Mouse (Mus musculus): ENCODE results near the gene Casp7.
A peak's percentile ranks its signal among the peaks of the same experiment; 100 is the strongest.

Casp7 gene

GRCm38 (mm10) chr19:56424606-56425395 lies 27.9 kb downstream of the Casp7 start:
- no peak for DNase-seq (ENCODE audit: low spot score)

DNA sequence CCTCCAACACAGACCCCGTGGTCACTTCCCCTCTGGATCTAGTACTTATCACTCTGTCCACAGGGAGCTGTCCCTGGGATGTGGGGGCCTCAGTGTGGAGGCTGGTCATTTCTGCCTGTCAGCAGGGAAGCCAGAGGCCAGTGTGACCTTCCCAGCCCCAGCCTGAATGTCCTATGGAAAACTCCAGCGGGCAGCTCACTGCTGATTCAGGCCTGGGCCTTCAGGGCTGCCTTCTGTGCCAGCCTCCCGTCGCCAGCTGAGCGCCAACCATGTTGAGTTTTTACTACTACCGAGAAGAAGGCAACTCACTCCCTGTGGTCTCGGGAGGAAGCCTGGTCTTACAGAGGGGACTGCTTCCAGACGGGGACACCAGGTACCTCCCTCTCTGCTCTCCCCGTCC lies 28.6 kb downstream of the Casp7 start:
- peak; percentile 18 for DNase-seq (ENCODE audit: low spot score)

DNA sequence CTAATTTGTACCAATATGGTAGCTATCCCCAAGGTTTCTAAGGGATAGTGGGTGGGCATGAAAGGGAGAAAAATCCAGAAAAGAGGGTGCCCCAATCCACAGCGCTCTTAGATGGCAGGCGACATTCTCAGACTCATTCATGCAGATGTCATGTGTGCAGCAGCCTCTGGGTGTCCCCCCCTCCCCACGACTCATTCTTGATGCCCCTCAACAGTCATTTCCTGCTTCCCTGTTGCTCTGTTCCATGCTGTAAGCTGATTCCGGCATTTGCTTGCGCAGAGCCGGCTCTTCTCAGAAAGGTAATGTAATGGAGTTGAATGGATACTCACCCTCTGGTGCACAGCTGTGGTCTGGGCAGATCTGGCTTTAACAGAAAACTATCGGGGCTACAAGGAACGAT lies 33.4 kb downstream of the Casp7 start:
- DNase-seq (ENCODE audit: low spot score) = no peak

DNA sequence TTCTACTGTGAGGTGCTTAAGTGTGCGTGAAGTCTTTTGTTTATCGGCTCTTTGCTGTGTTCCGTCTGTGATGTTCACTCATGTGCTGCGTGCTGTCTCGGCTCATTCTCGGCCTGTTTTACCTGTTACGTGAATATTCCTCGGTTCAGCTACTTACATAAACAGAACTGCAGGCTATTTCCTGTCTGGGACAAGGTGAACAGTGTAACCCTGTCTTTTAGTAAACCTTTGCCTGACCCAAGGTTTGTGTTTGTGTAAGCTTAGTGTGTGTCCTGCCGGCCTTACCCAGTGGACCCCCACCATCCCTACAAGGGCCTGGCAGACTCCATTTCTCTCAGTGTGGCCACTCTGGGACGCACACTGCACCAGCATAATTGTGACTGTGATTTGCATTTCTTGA lies 35.8 kb downstream of the Casp7 start:
- no peak for DNase-seq (ENCODE audit: low spot score)

- DNase-seq (ENCODE audit: low spot score) = no peak
These were observed 36.7 kb downstream of the Casp7 start for GRCm38 (mm10) chr19:56433581-56433980.

- no peak for DNase-seq (ENCODE audit: low spot score)
These were observed 39.5 kb downstream of the Casp7 start for GRCm38 (mm10) chr19:56436380-56436779.

DNA sequence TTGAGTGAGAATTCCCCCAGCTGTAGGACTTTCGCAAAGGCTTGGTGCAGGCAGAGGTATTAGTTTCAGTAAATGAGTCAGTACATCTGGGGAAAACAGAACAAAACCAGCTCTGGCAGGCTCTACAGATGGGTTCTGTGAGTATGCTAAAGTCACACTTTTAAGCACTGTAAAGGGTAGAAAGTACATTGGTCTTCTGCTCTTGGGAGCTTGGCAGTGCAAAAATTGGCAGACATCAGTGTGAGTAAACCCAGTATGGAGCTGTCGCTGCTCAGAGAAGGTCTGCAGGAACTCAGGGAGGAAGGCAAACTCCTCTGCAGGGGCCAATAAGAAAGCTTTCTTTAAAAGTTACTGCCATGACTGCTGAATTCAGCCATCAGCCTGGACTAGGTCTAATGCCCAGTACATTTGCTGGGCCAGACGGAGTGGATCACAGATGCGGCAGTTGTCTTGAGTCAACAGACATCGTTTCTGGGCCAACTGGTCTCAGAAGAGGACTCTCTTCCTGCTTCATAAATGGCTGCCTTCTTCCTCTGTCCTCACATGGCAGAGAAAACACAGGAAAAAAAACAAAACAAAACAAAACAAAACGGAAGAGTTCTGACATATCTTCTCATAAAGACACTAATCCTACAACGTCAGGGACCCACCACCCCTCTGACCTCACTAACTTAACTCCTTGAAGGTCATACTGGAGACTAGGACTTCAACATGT lies 41.6 kb downstream of the Casp7 start:
- no peak for DNase-seq (ENCODE audit: low spot score)

DNA sequence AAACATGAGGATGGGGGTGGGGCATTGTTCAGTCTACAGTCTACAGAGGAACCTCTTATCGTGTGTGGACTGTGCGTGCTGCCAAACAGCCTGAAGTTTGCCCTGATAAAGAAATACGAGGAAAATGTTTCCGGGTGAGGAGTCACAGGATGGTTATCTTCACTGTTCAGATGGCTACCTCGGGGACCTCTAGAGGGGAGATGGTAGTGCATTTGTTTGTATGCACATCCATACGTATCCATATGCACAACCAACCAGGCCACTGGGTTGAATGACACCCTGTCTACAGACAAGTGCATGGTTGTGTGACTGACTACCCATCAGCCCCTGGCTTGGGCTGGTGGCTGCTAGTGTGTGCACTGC lies 42.1 kb downstream of the Casp7 start:
- no peak for DNase-seq (ENCODE audit: low spot score)

DNA sequence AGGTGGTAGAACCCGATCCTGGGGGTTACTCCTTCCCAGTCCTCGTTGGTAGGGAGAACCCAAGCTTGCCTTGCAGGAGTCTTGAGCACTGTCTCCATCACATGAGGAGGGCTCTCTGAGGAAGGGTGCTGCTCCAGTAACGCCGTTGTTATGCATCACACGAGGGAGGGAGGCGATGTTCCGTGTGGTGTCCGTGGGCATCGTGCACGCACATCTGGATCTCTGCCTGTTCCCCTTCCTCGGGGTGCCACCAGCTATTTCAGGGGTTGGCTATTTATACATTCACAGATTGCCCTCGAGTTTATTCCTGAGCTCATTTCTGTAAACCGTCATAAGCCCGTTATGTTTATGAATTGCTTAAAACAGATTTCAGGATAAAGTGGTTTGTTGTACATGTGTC lies 46.5 kb downstream of the Casp7 start:
- no peak for DNase-seq (ENCODE audit: low spot score)

- no peak for DNase-seq (ENCODE audit: low spot score)
These were observed 51.9 kb downstream of the Casp7 start for GRCm38 (mm10) chr19:56448784-56449183.

GRCm38 (mm10) chr19:56449537-56449936 lies 52.6 kb downstream of the Casp7 start:
- DNase-seq (ENCODE audit: low spot score) = no peak

GRCm38 (mm10) chr19:56450892-56451291 lies 54.0 kb downstream of the Casp7 start:
- DNase-seq (ENCODE audit: low spot score) = no peak

DNA sequence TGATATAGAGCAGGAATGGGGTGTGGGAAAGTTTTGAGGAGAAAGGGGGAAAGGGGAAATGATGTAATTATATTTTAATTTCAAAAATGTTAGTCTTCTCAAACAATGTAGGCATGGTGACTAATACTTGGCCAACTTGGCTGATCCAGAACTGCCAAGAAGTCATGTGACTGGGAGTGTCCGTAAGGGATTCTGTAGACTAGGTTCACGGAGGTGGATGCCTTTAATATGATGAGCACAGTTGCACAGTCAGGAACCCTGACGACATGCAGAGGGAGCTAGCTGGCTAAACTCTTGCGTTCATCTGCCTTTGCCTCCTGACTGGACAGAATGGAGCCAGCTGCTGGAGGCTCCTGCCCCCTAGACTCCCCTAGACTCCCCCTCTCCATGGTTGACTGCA lies 54.9 kb downstream of the Casp7 start:
- no peak for DNase-seq (ENCODE audit: low spot score)

- DNase-seq (ENCODE audit: low spot score) = no peak
These were observed 55.5 kb downstream of the Casp7 start for GRCm38 (mm10) chr19:56452421-56452820.

GRCm38 (mm10) chr19:56454862-56455261 lies 57.9 kb downstream of the Casp7 start:
- no peak for DNase-seq (ENCODE audit: low spot score)

DNA sequence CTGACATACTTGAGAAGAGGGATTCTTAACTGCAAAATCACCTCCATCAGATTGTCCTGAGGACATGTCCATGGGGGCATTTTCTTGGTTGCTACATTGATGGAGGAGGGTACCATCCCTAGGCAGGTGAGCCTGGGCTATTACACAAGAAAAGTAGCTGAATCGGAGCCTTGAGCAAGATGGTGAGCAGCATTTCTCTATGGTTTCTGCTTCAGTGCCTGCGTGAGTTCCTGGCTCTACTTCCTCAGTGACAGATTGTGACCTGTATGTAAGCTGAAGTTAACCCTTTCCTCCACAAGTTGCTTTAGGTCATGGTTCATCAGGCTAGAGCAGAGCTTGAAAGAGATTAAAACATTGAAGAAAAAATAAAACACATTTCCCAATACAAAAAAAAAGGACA lies 58.4 kb downstream of the Casp7 start:
- no peak for DNase-seq (ENCODE audit: low spot score)

DNA sequence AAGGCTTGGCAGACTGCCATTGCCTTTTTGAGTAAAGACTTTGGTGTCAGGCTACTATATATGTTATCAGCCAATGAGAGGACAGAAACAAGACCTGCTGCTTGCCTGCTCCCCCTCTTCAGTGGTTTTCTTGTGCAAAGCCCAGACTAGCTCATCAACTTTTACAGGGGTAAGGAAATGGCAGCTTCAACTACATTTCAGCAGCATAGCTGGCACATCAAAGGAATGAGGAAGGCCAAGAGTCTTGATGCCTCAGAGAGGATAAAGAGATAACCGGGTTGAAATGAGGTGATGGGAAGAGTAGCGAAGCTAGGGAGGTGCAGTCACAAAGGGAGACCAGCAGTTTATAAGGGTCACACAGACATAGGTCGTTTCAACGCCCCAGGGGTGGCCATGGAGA lies 60.6 kb downstream of the Casp7 start:
- DNase-seq (ENCODE audit: low spot score) = no peak

- DNase-seq (ENCODE audit: low spot score) = no peak
These were observed 62.5 kb downstream of the Casp7 start for GRCm38 (mm10) chr19:56459154-56460050.

DNA sequence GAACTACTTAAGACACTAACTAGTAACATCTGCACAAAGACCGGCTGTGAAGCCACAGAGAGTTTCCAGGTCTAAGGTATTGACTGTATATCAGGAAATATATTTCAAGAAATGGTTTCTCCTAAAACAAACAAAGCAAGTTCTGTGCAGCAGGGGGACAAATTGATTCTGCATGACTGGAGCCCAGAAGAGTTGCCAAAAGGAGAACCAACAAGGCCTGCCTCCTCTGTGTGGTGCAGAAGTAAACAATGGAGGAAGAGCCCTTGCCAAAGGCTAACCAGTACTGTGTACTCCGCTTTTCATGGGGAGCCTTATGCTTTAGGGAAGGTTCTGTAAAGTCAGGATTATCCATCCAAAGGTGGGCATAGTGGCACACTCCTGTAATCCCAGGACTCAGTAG lies 63.3 kb downstream of the Casp7 start:
- DNase-seq (ENCODE audit: low spot score) = no peak

- DNase-seq (ENCODE audit: low spot score) = no peak
These were observed 64.7 kb downstream of the Casp7 start, which contains the start of gene Plekhs1 for GRCm38 (mm10) chr19:56461522-56462101. Gene Plekhs1 (plus strand): TSS chr19:56461640.

GRCm38 (mm10) chr19:56462786-56463185 lies 65.9 kb downstream of the Casp7 start:
- no peak for DNase-seq (ENCODE audit: low spot score)

GRCm38 (mm10) chr19:56466486-56466885 lies 69.6 kb downstream of the Casp7 start:
- DNase-seq (ENCODE audit: low spot score) = no peak

All from yolk sac, embryonic 10.5 days (tissue).